Mouse (Mus musculus): ENCODE results near the gene Fam173a.

GRCm38 (mm10) chr17:25823452-25823851 is 30.8 kb upstream of the Fam173a start, which contains the start of gene Wdr24:
- TF ChIP-seq CTCF (IDR thresholded peaks at IDR 0.05; ENCODE audit: low read depth, low read length) = no peak
- TF ChIP-seq POLR2A (IDR thresholded peaks at IDR 0.05; ENCODE audit: borderline replicate concordance, low read depth, low read length) = no peak

Data from bone marrow macrophage, adult 2 months (primary cell).